Mouse (Mus musculus) left cerebral cortex, adult 8-10 months (tissue): ENCODE measurements around the gene Wwc2. TPM values are rescaled to one million over a fixed set of nuclear protein-coding genes. Genes with fewer than 3 reads are reported as not detected.
"Not testable (repeated sequence)": the region's sequence is repeated elsewhere in the genome, so short reads cannot be mapped to it uniquely, and the experiment has no call there.

Experiments used
- DNase-seq, 2 experiments: peaks; one replicate each; pipeline ENCODE4 v3.0.0; 2022; ENCODE audit warnings: low spot score in 2 of 2
- total RNA-seq, 4 experiments: library from RNA; stranded (reverse); gene quantifications; 2 replicates each; pipeline ENCODE4 v1.2.4; 2022

The Wwc2 gene
- total RNA-seq, 4 experiments from 2014 or later, result 24.4 to 25.9 (median 24.8) TPM

GRCm38 (mm10) chr8:47851824-47852502 is 138.8 kb downstream of the Wwc2 start:
- DNase-seq, result no peak

GRCm38 (mm10) chr8:47849842-47850241 is 140.9 kb downstream of the Wwc2 start:
- no peak for DNase-seq

- no peak for DNase-seq
Observed at GRCm38 (mm10) chr8:47847931-47848330, 142.8 kb downstream of the Wwc2 start.

- DNase-seq, result no peak
Observed at GRCm38 (mm10) chr8:47847161-47847560, 143.6 kb downstream of the Wwc2 start.

DNA sequence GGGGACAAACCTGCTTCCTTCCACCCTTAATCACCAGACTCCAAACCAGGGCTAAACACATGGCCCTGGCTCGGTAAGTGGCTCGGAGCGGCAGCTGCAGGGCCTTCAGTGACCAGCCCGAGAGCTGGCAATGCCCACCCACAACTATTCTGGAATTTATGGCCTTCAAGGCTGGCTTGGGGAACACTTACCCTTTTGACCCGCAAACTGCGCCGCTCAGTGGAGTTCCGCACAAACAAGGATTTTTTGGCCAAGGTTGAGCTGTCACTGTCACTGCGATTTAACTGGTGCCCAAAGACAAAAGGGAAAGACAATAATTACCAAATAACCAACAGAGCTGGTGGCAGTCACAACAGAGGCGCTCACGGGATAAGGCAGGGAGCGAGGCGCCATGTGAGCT is 144.8 kb downstream of the Wwc2 start:
- no peak for DNase-seq

DNA sequence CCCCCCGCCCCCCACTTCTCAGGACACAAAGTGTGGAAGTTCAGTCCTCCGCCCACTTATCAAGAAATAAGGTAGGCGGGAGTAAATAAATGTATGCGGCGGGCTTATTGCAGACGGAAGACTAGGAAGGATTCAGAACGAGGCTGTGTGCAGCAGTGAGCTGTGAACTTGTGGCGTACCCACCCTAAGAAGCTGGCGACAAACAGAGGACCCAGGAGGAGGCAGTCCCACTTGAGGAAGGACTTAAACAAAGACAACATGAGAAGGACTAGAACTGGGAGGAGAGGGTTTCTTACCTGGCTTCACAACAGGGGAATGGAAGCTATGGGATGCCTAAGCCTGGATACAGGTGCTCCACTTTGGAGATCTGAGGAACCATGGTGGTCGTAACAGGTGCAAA is 147.1 kb downstream of the Wwc2 start:
- DNase-seq, result no peak

- no peak for DNase-seq
Observed at GRCm38 (mm10) chr8:47843063-47843462, 147.7 kb downstream of the Wwc2 start.

DNA sequence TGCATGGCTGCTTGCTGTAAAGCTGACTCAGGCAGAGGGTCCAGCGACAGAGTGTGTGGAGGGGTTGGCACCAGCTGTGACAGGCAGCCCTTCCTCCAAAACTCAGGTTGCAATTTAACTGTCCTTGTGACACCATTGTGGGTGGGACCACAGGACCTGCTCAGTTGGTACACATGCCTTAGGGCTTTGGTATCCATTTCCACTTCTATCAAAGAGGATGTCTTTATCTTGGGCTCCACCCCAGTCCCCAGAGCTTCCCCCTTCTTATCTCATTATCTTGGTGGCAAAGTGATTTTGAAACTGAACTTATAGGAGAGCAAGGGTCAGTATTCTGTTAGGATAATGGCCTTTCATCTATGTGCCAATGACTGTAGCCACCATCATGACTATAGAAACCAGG is 156.8 kb downstream of the Wwc2 start:
- no peak for DNase-seq

GRCm38 (mm10) chr8:47832616-47833015 is 158.1 kb downstream of the Wwc2 start:
- DNase-seq, result no peak

GRCm38 (mm10) chr8:47826911-47827310 is 163.8 kb downstream of the Wwc2 start:
- no peak for DNase-seq

GRCm38 (mm10) chr8:47825596-47825995 is 165.1 kb downstream of the Wwc2 start:
- no peak for DNase-seq

- DNase-seq, result no peak
Observed at GRCm38 (mm10) chr8:47824182-47824581, 166.5 kb downstream of the Wwc2 start, which contains the start of gene Cldn22. Gene Cldn22, plus strand, starts transcription at chr8:47824482.

DNA sequence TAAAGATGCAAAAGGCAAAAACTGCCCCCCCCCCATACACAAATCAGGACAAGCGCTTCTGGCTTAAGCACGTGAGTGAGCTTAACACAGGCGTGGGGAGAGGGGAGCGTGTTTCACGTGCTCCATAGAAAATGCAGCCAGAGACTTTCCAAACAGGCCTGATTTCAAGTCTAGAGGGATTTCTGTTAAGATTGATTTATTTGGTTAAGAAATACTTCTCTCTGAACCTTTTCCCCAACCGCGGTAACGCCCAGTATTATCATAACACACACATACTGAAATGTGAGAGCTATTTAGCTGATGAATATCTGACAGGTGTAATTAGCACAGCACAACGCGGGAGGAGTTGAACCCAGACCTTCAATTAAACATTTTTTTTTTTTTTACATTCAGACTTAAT is 166.9 kb downstream of the Wwc2 start:
- DNase-seq, result no peak

- not testable (repeated sequence) for DNase-seq
Observed at GRCm38 (mm10) chr8:47822541-47822940, 168.2 kb downstream of the Wwc2 start.

GRCm38 (mm10) chr8:47821843-47822242 is 168.9 kb downstream of the Wwc2 start, which contains the start of gene Cldn24:
Gene Cldn24, plus strand, starts transcription at chr8:47822143.
- DNase-seq, result no peak

DNA sequence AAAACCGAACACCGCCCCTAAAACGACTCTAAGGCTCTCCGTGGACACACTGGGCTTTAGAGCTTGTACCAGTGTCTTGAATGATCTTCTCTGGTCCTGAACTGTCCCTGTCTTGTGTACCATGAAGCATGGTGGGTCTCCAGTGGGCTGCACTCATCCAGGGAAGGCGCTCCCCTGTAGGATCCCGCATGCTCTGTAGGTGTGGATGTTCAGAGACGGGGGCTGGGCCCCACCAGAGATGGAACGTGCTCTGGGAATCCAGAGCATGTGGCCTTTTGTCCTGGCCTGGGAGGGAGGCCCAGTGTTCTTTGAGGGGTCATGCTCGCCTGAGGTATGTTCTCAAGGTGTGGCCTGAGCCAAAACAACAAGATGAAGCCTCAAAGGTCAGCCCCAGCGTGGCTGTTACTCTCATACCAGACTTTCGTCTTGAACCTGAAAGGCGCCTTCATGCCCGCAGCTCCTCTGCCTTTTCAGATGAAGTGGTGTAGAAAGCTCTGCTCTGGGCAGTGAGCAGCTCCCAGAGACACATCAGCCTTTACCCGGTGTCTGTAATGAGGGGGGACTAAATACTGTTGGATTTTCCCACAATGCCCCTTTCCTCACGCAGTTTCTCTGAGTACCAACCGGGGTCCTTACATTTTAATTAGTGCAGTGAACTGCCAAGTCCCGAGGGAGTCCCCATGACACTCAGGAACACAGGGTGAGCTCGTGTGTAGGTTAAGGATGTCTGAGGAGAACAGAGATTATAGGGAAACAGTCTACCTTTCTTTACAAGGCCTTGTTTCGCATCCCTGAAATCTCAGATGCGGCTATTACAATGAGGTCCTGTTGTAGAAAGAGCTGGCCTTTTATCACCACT is 169.6 kb downstream of the Wwc2 start:
- DNase-seq, result no peak

DNA sequence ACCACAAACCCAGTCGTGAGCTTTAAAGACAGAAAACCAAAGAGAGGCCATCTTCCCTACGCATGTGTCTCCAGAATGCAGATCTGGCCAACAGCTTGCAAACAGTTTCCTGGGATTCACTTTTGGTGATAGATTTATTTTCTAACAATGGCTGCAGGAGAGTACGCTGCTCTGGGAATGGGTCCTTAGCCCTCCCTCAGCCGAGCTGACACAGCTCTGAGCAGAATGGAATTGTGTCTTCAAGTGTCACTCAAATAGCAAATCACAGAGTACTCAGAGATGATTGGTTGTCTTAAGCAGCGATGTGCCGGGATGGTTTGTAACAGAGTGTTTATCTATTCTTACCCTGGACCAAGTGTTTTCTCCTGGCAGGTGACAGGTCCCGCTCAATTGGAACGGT is 171.7 kb downstream of the Wwc2 start:
- DNase-seq, result no peak

GRCm38 (mm10) chr8:47811221-47811620 is 179.5 kb downstream of the Wwc2 start:
- no peak for DNase-seq

DNA sequence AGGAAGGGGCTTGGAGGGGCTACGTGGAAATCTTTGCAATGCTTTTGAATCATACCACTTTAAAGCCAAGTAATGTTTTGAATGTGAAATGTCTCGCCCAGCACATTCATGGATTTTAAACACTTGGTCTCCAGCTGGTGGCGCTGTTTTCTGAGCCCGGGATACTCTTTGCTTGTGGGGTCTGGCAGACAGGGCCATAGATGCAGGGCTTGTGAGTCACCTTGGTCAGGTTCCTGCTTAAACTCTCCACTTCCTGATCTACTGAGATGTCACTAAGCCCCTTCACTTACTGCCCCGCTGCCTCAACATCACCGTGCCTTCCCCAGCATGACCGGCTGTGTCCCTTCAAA is 180.1 kb downstream of the Wwc2 start:
- DNase-seq, result no peak

DNA sequence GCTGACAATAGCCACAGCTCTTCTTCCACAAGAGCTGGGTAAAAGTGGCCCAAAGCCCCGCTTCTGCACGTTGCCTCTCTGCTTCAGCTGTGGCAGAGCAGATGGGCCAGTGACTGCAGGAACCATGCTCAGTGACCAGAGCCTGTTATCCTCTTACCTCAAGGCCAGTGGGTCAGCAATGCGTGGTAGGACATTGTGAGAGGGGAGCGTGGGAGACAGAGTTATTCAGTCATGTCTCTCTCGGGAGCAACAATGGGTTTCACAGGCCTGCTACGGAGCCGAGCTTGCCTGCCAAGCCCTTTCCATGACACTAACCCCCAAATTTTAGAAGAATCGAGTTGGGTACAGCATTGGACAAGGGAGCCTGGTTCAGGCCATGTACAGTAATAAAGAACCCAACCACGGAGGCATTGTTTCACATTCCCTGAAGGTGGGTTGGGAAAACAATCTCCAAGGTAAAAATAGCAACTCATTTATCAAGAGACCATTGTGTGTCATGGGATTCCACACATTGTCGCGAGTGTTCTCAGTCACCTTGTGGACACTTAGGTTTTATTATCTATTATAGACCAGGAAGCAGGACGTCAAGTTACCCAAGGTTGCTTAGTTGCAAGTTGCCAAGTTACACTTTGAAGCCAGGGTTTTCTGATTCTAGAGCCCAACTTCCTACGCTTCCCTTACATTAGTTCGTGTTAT is 180.6 kb downstream of the Wwc2 start:
- no peak for DNase-seq

DNA sequence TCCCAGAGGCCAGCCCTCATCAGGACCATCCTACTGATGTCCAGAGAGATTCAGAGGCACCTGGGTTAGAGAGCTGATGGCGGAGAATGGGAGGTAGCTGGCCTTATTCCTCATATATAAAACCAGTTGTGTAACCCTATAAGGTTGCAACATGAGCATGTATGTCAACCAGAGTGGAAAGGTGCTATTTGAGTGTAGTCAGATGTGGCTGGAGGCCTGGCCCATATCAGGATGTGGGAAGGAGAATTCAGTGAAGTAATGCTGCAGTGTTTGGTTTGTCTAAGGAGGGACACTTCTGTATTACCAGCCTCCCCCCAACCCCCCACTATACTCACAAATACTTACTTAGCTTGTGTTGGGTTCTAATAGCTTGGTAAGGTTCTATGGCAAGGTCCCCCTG is 186.5 kb downstream of the Wwc2 start:
- DNase-seq, result no peak

GRCm38 (mm10) chr8:47802349-47802748 is 188.4 kb downstream of the Wwc2 start:
- no peak for DNase-seq
